Mouse (Mus musculus) midbrain, postnatal 0 days (tissue): ENCODE data around the gene Ttpal. TPM values are rescaled to one million over a fixed set of nuclear protein-coding genes. Genes with fewer than 3 reads are reported as not detected.

Experiments
- ATAC-seq: fragments of 200-750 bp; cut with Nextera tagmentation; 2 replicates; pipeline ENCODE4 v1.8.0; 2017; ENCODE audit warnings: moderate number of reproducible peaks, mild to moderate bottlenecking, moderate TSS enrichment, moderate library complexity; ENCODE audit not compliant: low FRiP score
- DNase-seq: peaks from one replicate; pipeline ENCODE4 v3.0.0-alpha.2; 2015; ENCODE audit warnings: low spot score
- H3K27ac ChIP-seq: fragments of 300-500 bp; sonication (generic); 2 replicates; pipeline ENCODE4 v1.5.1; 2014; ENCODE audit warnings: low read depth, mild to moderate bottlenecking, low read length, mixed read lengths
- H3K27me3 ChIP-seq: fragments of 300-500 bp; sonication (generic); 2 replicates; pipeline ENCODE4 v1.6.1; 2014; ENCODE audit warnings: low read length, control low read depth, mixed read lengths; ENCODE audit not compliant: insufficient read depth
- H3K36me3 ChIP-seq: fragments of 300-500 bp; sonication (generic); 2 replicates; pipeline ENCODE4 v1.6.1; 2014; ENCODE audit warnings: low read length, control low read depth, mixed read lengths; ENCODE audit not compliant: insufficient read depth
- H3K4me1 ChIP-seq: fragments of 300-500 bp; sonication (generic); 2 replicates; pipeline ENCODE4 v1.6.1; 2014; ENCODE audit warnings: mild to moderate bottlenecking, control low read depth, antibody characterized with exemption, low read length, mixed read lengths; ENCODE audit not compliant: insufficient read depth
- H3K4me2 ChIP-seq: fragments of 300-500 bp; sonication (generic); 2 replicates; pipeline ENCODE4 v1.6.1; 2014; ENCODE audit warnings: low read depth, mild to moderate bottlenecking, low read length, mixed read lengths; ENCODE audit not compliant: poor library complexity, severe bottlenecking
- H3K4me3 ChIP-seq: fragments of 300-500 bp; sonication (generic); 2 replicates; pipeline ENCODE4 v1.5.1; 2014; ENCODE audit warnings: low read depth, mild to moderate bottlenecking, low read length, moderate library complexity
- H3K9ac ChIP-seq: fragments of 300-500 bp; sonication (generic); replicated peaks from 2 replicates; pipeline ENCODE4 v1.6.1; 2014; ENCODE audit warnings: mild to moderate bottlenecking, low read length, moderate library complexity, mixed read lengths; ENCODE audit not compliant: poor library complexity, severe bottlenecking
- H3K9me3 ChIP-seq: fragments of 300-500 bp; sonication (generic); 2 replicates; pipeline ENCODE4 v1.6.1; 2016; ENCODE audit warnings: low read length, control low read depth
- CTCF ChIP-seq: IDR thresholded peaks from 2 replicates; pipeline ENCODE4 v1.5.1; 2016; ENCODE audit warnings: antibody characterized with exemption, mild to moderate bottlenecking
- WGBS: fragments of 180-500 bp; shearing (Covaris S2); extraction: QIAGEN DNeasy Blood & Tissue Kit; methylation state at CpG from one replicate; pipeline ENCODE4 v1.1.7; 2014; 5-methylcytosine and 5-hydroxymethylcytosine counted together
- polyA plus RNA-seq: library from polyadenylated mRNA; unstranded; fragments of >200 nt; fragmentation: Nextera tagmentation; extraction: Ambion mirVana; gene quantifications from 2 replicates; pipeline ENCODE4 v1.2.1, GENCODE M21; 2015
- total RNA-seq: library from RNA; depleted of rRNA; stranded (reverse); fragments of >200 nt; gene quantifications from 2 replicates; pipeline ENCODE4 v1.2.3, GENCODE M21; 2014

Ttpal gene
- total and polyA plus RNA-seq, 2 experiments from 2014 or later, result 33.5 to 76.2 TPM

- Histone ChIP-seq H3K4me1 (peaks cover 5% of the 10 kb centered on the region), H3K27ac (no peak overlapping the region), H3K4me2 (no peak overlapping the region), H3K4me3 (no peak overlapping the region), H3K9ac (no peak overlapping the region), H3K27me3 (no peaks in the 10 kb centered on the region), H3K9me3 (no peaks in the 10 kb centered on the region), H3K36me3 (no peaks in the 10 kb centered on the region)
- TF ChIP-seq CTCF, result peak; percentile 3; the same call in 1 of the 2 replicates
- 84% methylated on average over 3 of the region's 3 CpGs for WGBS
- ATAC-seq (no peak), DNase-seq (no peak)
Observed at GRCm38 (mm10) chr2:163641681-163642080, 39.6 kb downstream of the Ttpal start.

GRCm38 (mm10) chr2:163642685-163643575 is 40.8 kb downstream of the Ttpal start:
- 92% methylated on average over 30 of the region's 30 CpGs for WGBS
- Histone ChIP-seq H3K4me1 (peaks cover 5% of the 10 kb centered on the region), H3K9ac (no peak overlapping the region), H3K27me3 (no peaks in the 10 kb centered on the region), H3K36me3 (no peaks in the 10 kb centered on the region), H3K4me2 (peak overlapping the region; percentile 57), H3K4me3 (0 out of 2 replicates have a peak overlapping the region, but pooled peaks have one; percentile 1), H3K27ac (no peak overlapping the region), H3K9me3 (no peaks in the 10 kb centered on the region)
- TF ChIP-seq CTCF, result no peak
- ATAC-seq, result no peak
- DNase-seq, result no peak

GRCm38 (mm10) chr2:163643576-163643971 is 41.5 kb downstream of the Ttpal start:
- Histone ChIP-seq H3K9ac (peak overlapping the region; percentile 95), H3K36me3 (no peaks in the 10 kb centered on the region), H3K9me3 (no peaks in the 10 kb centered on the region), H3K4me1 (peaks cover 5% of the 10 kb centered on the region), H3K4me2 (peak overlapping the region; percentile 57), H3K27me3 (no peaks in the 10 kb centered on the region), H3K4me3 (peak overlapping the region; percentile 98), H3K27ac (no peak overlapping the region)
- TF ChIP-seq CTCF, result no peak
- ATAC-seq (no peak), DNase-seq (no peak)
- WGBS, result 65% methylated on average over 2 of the region's 2 CpGs

- H3K36me3 ChIP-seq, result no peaks in the 10 kb centered on the region
- ATAC-seq, result no peak
- peak overlapping the region; percentile 57 for H3K4me2 ChIP-seq
- TF ChIP-seq CTCF, result peak; percentile 50
- H3K27ac ChIP-seq, result peak overlapping the region; percentile 96
- 4% methylated on average over 4 of the region's 4 CpGs for WGBS
- no peak for DNase-seq
- H3K4me3 ChIP-seq, result peak overlapping the region; percentile 98
- peaks cover 5% of the 10 kb centered on the region for H3K4me1 ChIP-seq
- H3K27me3 ChIP-seq, result no peaks in the 10 kb centered on the region
- H3K9me3 ChIP-seq, result no peaks in the 10 kb centered on the region
- H3K9ac ChIP-seq, result peak overlapping the region; percentile 95
Observed at GRCm38 (mm10) chr2:163644047-163644446, 41.9 kb downstream of the Ttpal start.

GRCm38 (mm10) chr2:163644575-163645385 is 42.7 kb downstream of the Ttpal start, which contains the start of gene Serinc3:
Gene Serinc3 (minus strand): TSS chr2:163645131.
- DNase-seq (peak; percentile 98), ATAC-seq (peak; percentile 98)
- H3K9ac ChIP-seq, result peak within 1 kb of the TSS; percentile 95
- H3K27ac ChIP-seq, result peak within 1 kb of the TSS; percentile 96
- peak; percentile 71 for TF ChIP-seq CTCF
- no peaks in the 10 kb centered on the region for H3K36me3 ChIP-seq
- no peaks in the 10 kb centered on the region for H3K9me3 ChIP-seq
- peak within 1 kb of the TSS; percentile 98 for H3K4me3 ChIP-seq
- no peaks in the 10 kb centered on the region for H3K27me3 ChIP-seq
- under 1% methylated on average over 73 of the region's 74 CpGs for WGBS
- H3K4me2 ChIP-seq, result peak within 1 kb of the TSS; percentile 57
- H3K4me1 ChIP-seq, result peaks cover 5% of the 10 kb centered on the region
